Mouse (Mus musculus) kidney, postnatal 0 days (tissue): ENCODE results near the gene Aldh1l1. TPM values are rescaled to one million over a fixed set of nuclear protein-coding genes. Genes with fewer than 3 reads are reported as not detected.

Experiments used
- ATAC-seq: fragments of 200-750 bp; cut with Nextera tagmentation; replicated peaks from 2 replicates; pipeline ENCODE4 v1.8.0; 2017; ENCODE audit warnings: low read depth, moderate number of reproducible peaks, moderate TSS enrichment, moderate library complexity; ENCODE audit not compliant: low FRiP score
- DNase-seq: peaks from one replicate; pipeline ENCODE4 v3.0.0-alpha.2; 2016; ENCODE audit warnings: low spot score
- H3K27ac ChIP-seq: fragments of 300-500 bp; sonication (generic); 2 replicates; pipeline ENCODE4 v1.5.1; 2014; ENCODE audit warnings: mild to moderate bottlenecking
- H3K27me3 ChIP-seq: fragments of 300-500 bp; sonication (generic); 2 replicates; pipeline ENCODE4 v1.6.1; 2014; ENCODE audit warnings: low read length, mixed read lengths; ENCODE audit not compliant: insufficient read depth
- H3K36me3 ChIP-seq: fragments of 300-500 bp; sonication (generic); 2 replicates; pipeline ENCODE4 v1.6.1; 2014; ENCODE audit warnings: low read length, mixed read lengths; ENCODE audit not compliant: insufficient read depth
- H3K4me1 ChIP-seq: fragments of 300-500 bp; sonication (generic); replicated peaks from 2 replicates; pipeline ENCODE4 v1.6.1; 2014; ENCODE audit warnings: antibody characterized with exemption, low read length, mixed read lengths; ENCODE audit not compliant: insufficient read depth
- H3K4me2 ChIP-seq: fragments of 300-500 bp; sonication (generic); 2 replicates; pipeline ENCODE4 v1.6.1; 2014; ENCODE audit warnings: mild to moderate bottlenecking, low read length, moderate library complexity, mixed read lengths
- H3K4me3 ChIP-seq: fragments of 300-500 bp; sonication (generic); replicated peaks from 2 replicates; pipeline ENCODE4 v1.5.1; 2014; ENCODE audit warnings: low read depth, low read length
- H3K9ac ChIP-seq: fragments of 300-500 bp; sonication (generic); 2 replicates; pipeline ENCODE4 v1.6.1; 2014; ENCODE audit warnings: low read depth, low read length
- H3K9me3 ChIP-seq: fragments of 300-500 bp; sonication (generic); replicated peaks from 2 replicates; pipeline ENCODE4 v1.6.1; 2016; ENCODE audit warnings: low read length, inconsistent platforms, mixed read lengths
- CTCF ChIP-seq: IDR thresholded peaks from 2 replicates; pipeline ENCODE4 v1.5.1; 2016; ENCODE audit warnings: antibody characterized with exemption, low read depth, mild to moderate bottlenecking, moderate library complexity
- WGBS: fragments of 180-500 bp; shearing (Covaris S2); extraction: QIAGEN DNeasy Blood & Tissue Kit; methylation state at CpG from one replicate; pipeline ENCODE4 v1.1.7; 2014; 5-methylcytosine and 5-hydroxymethylcytosine counted together
- polyA plus RNA-seq: library from polyadenylated mRNA; unstranded; fragments of >200 nt; fragmentation: Nextera tagmentation; extraction: Ambion mirVana; gene quantifications from 2 replicates; pipeline ENCODE4 v1.2.1, GENCODE M21; 2015

Gene Aldh1l1
- 42.8 and 47.1 TPM in 2 replicates for polyA plus RNA-seq

DNA sequence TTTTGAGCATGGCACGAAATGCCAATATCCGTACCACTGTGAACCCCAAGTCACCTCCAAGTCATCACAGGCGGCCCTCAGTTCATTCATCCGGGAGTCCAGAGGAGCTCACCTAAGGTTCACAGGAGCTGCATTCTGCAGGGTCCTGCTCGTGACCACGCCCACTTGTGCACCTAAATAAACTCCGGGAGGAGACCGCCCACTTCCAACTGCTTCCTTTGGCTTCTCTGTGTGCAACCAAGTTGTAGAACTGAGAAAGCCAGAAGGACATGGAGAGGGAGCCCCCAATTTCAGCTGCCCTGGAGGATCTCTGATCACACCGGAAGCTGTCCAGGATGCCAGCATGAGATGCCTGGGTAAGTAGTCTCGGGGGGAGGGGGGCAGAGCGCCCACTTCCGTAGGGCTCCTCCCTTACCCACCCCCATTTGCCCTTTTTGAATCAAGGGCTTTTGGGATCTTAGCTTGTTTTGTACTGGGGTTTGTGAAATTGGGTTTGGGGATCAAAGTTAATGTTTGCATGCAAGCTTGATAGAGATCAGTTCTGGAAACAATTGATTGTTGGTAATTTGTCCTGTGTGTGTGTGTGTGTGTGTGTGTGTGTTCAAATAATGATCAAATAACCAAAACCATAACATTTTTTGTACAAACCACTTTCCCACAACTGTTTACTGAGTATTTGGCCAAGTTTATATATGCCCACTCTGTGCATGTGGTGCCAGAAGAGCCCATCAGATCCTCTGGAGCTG is at the start of gene Aldh1l1:
TSS of gene Aldh1l1 (plus strand) at position 252 of the 746 bp plus-strand sequence.
- Histone ChIP-seq H3K4me3 (no peak within 1 kb of the TSS), H3K4me2 (no peak within 1 kb of the TSS), H3K9me3 (no peaks in the 10 kb centered on the region), H3K36me3 (no peaks in the 10 kb centered on the region), H3K9ac (no peak within 1 kb of the TSS), H3K4me1 (no peaks in the 10 kb centered on the region), H3K27ac (no peak within 1 kb of the TSS), H3K27me3 (no peaks in the 10 kb centered on the region)
- no peak for TF ChIP-seq CTCF
- ATAC-seq: no peak
- DNase-seq: no peak
- WGBS: 79% methylated on average over 12 of the region's 12 CpGs

DNA sequence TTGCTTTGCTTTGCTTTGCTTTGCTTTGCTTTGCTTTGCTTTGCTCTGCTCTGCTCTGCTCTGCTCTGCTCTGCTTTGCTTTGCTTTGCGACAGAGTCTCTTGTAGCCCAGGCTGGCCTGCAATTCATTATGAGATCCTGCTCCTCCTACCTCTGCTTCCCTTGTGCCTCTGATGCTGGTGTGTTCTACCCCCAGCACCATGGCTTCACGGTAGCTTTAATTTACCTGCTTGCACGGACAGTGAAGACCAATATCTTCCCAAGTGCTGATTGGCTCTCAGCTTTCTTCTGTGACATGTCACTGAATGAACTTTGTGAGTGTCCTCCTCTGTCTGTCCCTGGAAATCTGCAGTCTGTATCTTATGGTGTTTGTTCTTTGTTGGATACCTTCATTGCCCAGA is 49.2 kb upstream of the Aldh1l1 start:
- no peak overlapping the region for H3K4me2 ChIP-seq
- no peak for ATAC-seq
- no peak for DNase-seq
- H3K27ac ChIP-seq: no peak overlapping the region
- no peak for TF ChIP-seq CTCF
- 89% methylated on average over 3 of the region's 3 CpGs for WGBS
- H3K9me3 ChIP-seq: no peaks in the 10 kb centered on the region
- no peaks in the 10 kb centered on the region for H3K4me1 ChIP-seq
- no peaks in the 10 kb centered on the region for H3K27me3 ChIP-seq
- no peak overlapping the region for H3K4me3 ChIP-seq
- no peak overlapping the region for H3K9ac ChIP-seq
- no peaks in the 10 kb centered on the region for H3K36me3 ChIP-seq

DNA sequence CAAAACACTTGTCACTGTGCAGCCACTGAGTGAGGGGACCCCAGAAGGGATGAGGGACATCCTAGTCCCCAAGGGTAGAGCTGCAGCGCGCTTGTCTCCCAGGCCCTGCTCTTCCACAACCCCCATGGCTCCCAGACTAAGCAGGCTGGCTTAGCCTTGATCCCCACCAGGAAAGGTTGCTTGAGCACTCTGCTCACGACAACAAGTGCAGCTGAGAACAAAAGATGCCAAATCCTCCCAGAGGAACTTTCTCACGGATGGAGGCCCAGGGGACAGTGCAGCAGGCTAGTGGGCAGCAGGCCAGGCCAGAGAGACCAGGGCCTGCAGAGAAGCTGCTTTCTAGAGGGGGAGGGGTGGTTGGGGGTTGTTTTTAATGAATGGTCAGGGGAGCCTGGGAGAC is 39.3 kb upstream of the Aldh1l1 start:
- Histone ChIP-seq H3K4me3 (no peak overlapping the region), H3K27me3 (no peaks in the 10 kb centered on the region), H3K36me3 (no peaks in the 10 kb centered on the region), H3K4me1 (no peaks in the 10 kb centered on the region), H3K27ac (no peak overlapping the region), H3K4me2 (no peak overlapping the region), H3K9me3 (no peaks in the 10 kb centered on the region), H3K9ac (no peak overlapping the region)
- no peak for ATAC-seq
- no peak for TF ChIP-seq CTCF
- DNase-seq: no peak
- WGBS: 61% methylated on average over 4 of the region's 4 CpGs

DNA sequence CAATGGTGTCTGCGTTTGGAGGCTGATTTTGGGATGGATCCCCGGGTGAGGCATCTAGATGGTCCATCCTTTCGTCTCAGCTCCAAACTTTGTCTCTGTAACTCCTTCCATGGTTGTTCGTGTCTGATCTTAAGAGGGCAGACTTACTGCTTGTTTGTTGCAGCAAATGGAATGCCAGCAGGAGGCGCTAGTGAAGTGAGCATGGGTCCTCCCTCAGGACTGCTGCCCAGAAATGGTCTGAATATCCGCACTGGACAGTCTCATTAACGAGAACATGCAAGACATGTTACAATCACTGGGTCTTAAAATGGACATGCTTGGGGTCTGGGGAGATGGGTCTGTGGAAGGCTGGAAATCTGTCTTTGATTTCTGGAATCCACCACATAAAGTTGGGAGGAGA is 36.0 kb upstream of the Aldh1l1 start:
- H3K4me3 ChIP-seq: no peak overlapping the region
- ATAC-seq: peak; percentile 52; the same call in 1 of the 2 replicates
- 26% methylated on average over 7 of the region's 7 CpGs for WGBS
- no peak overlapping the region for H3K9ac ChIP-seq
- H3K4me2 ChIP-seq: no peak overlapping the region
- no peaks in the 10 kb centered on the region for H3K36me3 ChIP-seq
- no peaks in the 10 kb centered on the region for H3K9me3 ChIP-seq
- TF ChIP-seq CTCF: peak; percentile 86
- DNase-seq: peak; percentile 85
- H3K27me3 ChIP-seq: no peaks in the 10 kb centered on the region
- no peaks in the 10 kb centered on the region for H3K4me1 ChIP-seq
- H3K27ac ChIP-seq: no peak overlapping the region

DNA sequence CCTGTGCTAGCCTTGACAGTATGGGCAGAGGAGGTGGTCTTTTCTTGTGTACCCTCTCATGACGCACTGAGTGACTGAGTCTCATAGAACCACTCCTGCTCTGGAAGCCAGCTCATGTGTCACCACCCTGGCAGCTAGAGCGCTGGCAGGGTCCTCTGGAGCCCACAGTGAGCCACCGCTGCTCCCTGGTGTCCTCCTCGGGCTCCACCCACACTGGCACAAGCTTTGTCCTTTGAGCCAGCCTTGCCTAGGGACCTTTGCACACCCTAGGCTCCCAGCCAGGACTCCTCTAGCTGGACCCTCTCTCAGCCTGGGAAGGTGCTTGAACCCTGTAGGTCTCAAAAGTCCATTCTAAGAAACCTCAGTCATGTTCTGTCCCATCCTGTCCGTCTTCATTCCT is 35.5 kb upstream of the Aldh1l1 start:
- WGBS: 65% methylated on average over 5 of the region's 5 CpGs
- no peak for TF ChIP-seq CTCF
- Histone ChIP-seq H3K27ac (no peak overlapping the region), H3K4me1 (no peaks in the 10 kb centered on the region), H3K9ac (no peak overlapping the region), H3K9me3 (no peaks in the 10 kb centered on the region), H3K4me3 (no peak overlapping the region), H3K4me2 (no peak overlapping the region), H3K36me3 (no peaks in the 10 kb centered on the region), H3K27me3 (no peaks in the 10 kb centered on the region)
- ATAC-seq: peak; percentile 91
- peak; percentile 22 for DNase-seq

DNA sequence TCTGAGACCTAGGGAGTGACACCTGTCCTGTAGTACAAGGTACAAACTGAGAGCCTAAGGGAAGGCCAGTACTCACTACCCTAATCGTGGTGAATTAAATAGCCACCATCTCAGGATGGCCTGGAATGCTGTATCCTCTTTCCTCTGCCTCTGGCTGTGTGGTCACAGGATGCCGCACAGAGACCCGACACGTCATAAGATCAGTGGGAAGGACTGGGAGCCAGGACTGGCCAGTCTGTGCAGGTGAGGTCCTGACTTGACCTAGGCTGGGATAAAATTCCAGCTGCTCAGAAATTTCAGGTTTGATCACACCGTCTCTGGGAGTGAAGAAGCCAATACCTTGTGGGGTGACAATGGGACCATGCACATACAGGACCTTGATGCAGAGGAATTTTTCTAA is 34.7 kb upstream of the Aldh1l1 start:
- Histone ChIP-seq H3K9ac (no peak overlapping the region), H3K36me3 (no peaks in the 10 kb centered on the region), H3K4me2 (no peak overlapping the region), H3K27ac (no peak overlapping the region), H3K4me3 (no peak overlapping the region), H3K9me3 (no peaks in the 10 kb centered on the region), H3K27me3 (no peaks in the 10 kb centered on the region), H3K4me1 (no peaks in the 10 kb centered on the region)
- DNase-seq (no peak), ATAC-seq (no peak)
- WGBS: 72% methylated on average over 5 of the region's 5 CpGs
- no peak for TF ChIP-seq CTCF

DNA sequence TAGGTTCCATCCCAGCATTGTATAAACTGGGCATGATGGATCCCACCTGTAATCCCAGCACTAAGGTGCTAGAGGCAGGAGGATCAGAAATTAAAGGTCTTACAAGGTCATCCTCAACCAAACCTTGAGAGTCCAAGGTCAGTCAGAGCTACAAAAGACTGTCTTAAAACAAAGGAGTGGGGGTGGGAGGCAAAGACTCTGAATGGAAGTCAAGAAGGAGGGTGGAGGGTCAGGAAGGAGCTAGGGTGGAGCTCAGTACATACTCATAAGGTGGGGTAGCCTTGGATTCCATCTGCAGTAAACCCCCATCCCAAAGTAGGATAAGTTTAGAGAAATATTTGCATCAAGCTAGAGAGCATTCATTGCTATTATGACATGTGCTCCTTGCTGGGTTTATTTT is 33.6 kb upstream of the Aldh1l1 start:
- Histone ChIP-seq H3K27me3 (no peaks in the 10 kb centered on the region), H3K36me3 (no peaks in the 10 kb centered on the region), H3K4me1 (no peaks in the 10 kb centered on the region), H3K9me3 (no peaks in the 10 kb centered on the region), H3K27ac (no peak overlapping the region), H3K4me2 (no peak overlapping the region), H3K4me3 (no peak overlapping the region), H3K9ac (no peak overlapping the region)
- TF ChIP-seq CTCF: no peak
- DNase-seq (no peak), ATAC-seq (no peak)
